Mouse (Mus musculus): ENCODE data around the gene Coq2.

Coq2 gene

GRCm38 (mm10) chr5:100619586-100620275 is 55.2 kb downstream of the Coq2 start:
- DNase-seq, result no peak

GRCm38 (mm10) chr5:100613896-100614768 is 60.8 kb downstream of the Coq2 start:
- DNase-seq, result no peak

GRCm38 (mm10) chr5:100607868-100608267 is 67.1 kb downstream of the Coq2 start:
- DNase-seq, result no peak

DNA sequence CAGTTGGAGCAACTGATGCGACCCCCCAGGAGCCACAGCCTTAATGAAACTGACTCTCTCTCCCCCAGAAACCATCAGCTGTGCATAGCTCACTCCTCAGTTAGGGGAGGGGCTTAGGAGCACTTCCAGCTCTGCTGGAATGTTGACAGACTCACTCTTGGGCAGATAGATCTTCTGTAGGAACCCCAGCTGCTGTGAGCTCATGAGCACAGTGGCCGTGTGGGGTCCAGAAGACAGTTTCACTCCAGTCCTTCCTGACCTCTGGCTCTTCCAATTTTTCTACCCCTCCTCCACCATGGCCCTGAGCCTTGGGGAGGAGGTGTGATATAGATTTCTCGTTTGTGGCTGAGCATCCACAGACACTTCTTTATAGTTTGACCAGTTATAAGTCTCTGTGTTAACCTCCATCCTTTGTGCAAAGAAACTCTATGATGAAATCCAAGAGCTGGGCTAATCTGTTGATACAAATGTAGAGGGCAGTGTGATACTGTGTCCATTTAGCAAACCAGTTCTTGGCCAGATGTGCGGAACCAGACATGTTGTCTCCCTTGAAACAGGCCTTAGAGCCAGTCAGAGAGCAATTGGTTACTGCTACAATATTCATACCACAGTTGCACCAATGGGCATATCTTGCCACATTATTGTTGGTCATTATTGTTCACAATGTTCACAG is 67.7 kb downstream of the Coq2 start:
- no peak for DNase-seq

GRCm38 (mm10) chr5:100605828-100606229 is 69.1 kb downstream of the Coq2 start:
- DNase-seq, result no peak

Measured in layer of hippocampus, adult 9-11 months (tissue).